Mouse (Mus musculus) naive thymus-derived CD4-positive, alpha-beta T cell, adult 2 months (primary cell): ENCODE results near the gene Vps25.
A peak's percentile ranks its signal among the peaks of the same experiment; 100 is the strongest.

ENCODE experiments used
- DNase-seq: peaks from one replicate; pipeline ENCODE4 v3.0.0-alpha.2; 2011; ENCODE audit warnings: low read depth

The Vps25 gene

GRCm38 (mm10) chr11:101245071-101245470 lies 8.4 kb upstream of the Vps25 start:
- DNase-seq = no peak

GRCm38 (mm10) chr11:101245855-101246701 lies 7.4 kb upstream of the Vps25 start, which contains the start of gene Ramp2:
Gene Ramp2 (plus strand): TSS chr11:101246028.
- DNase-seq = peak; percentile 25

GRCm38 (mm10) chr11:101246702-101247012 lies 6.8 kb upstream of the Vps25 start:
- no peak for DNase-seq

DNA sequence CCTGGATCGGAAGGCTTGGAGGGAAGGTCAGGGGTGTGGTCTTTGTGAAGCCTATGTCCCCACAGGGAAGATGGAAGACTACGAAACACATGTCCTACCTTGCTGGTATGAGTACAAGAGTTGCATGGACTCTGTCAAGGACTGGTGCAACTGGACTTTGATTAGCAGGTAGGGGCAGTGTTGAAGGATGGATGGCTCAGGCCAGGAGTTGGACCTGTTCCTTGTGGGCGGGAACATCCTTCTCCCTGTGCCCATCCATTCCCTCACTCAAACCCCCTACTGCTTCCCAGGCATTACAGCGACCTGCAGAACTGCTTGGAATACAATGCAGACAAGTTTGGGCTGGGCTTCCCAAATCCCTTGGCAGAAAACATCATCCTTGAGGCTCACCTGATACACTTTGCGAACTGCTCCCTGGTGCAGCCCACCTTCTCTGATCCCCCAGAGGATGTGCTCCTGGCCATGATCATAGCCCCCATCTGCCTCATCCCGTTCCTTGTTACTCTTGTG lies 5.9 kb upstream of the Vps25 start:
- no peak for DNase-seq

DNA sequence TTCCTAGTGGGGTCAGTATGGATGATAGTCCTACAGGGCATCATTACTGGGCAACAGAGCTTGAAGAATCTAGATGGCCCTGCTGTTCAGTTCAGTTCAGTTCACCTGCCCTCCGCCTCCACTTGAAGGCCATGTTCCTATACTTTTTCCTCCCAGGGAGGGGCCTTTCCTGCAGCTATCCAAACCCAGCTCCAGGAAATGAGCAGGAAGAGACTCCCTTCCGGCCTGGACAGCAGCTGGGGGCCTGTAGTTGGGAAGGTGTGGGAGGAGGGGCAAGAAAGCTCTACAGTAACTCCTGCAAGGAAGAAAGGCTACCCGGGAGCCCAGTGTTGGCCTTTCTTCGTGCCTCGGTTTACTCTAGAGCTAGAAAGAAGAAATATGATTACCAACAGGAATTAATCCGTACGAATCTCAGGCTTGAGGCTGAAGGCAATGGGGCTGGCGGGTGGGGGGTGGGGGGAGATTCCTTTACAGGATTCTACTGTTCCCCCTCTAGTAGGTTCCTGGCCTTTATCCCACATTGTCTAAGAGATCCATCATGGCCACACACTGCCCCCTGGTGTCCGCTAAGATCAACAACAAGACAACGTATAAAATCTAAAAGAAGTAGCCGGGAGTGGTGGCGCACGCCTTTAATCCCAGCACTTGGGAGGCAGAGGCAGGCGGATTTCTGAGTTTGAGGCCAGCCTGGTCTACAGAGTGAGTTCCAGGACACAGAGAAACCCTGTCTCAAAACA lies 5.1 kb upstream of the Vps25 start:
- DNase-seq = peak; percentile 80

GRCm38 (mm10) chr11:101251031-101251430 lies 2.5 kb upstream of the Vps25 start:
- DNase-seq = no peak

DNA sequence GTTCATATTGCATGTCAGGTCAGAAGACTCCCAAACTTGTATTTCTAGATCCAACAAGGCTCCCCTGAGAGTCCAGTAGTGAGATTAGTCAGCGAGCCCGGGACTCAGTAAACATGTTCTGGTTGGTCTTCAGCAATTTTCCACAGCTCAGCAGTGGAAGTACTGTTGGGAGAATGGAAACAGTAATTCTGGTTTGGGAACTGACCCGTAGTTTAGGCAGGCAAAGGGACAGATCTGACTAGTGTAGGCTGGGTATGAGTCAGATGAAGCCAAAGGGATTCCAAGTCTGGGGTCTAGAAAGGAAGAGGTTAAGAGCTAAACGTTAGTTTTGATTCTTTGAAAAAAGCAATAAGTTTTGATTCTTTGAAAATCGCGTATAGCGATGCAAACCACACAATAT lies 566 bp upstream of the Vps25 start:
- DNase-seq = peak; percentile 65

DNA sequence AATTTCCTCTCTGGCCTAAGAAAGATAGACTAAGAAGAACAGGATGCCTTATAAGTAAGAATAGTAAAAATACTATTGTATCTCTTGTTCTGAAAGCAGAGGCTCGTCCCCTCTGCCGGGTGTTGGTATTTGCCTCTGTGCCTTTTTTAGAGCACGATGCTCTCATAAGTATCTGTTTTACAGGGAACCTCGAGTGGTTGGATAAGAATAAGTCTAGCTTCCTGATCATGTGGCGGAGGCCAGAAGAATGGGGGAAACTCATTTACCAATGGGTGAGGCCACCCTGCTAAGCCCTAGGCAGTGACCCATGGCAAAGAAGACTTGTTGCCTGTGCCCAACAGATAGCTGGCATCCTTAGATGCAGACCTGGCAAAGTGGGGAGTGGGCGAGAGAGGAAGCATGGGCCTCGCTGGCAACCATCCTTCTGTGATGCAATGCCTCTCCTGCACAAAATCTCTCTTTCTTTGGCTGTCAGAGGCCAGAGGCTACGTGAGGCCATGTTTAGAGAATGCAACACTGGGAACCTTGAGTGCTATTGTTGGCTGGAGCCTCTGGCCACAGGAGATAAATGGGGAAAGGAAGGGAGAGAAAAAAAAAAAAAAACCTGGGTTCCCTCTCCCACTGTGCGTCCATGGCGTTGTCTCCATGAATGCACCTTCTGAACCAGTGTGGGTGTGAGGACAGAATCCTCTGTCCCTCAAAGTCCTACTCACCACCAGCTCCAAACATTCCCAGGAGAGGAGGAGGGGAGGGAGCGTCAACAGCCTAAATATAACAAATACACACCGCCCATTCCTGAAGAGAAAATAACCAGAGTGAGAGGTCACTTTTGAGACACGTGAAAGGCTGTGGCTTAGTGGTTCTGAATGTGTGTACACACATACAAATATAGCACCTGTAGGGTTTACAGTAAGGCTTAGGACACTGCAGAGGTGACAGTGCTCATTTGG lies 2.6 kb downstream of the Vps25 start:
- no peak for DNase-seq

GRCm38 (mm10) chr11:101259261-101259712 lies 5.8 kb downstream of the Vps25 start:
- no peak for DNase-seq

GRCm38 (mm10) chr11:101259948-101260825 lies 6.7 kb downstream of the Vps25 start, which contains the start of gene Wnk4:
Gene Wnk4 (plus strand): TSS chr11:101260567.
- peak; percentile 29 for DNase-seq

DNA sequence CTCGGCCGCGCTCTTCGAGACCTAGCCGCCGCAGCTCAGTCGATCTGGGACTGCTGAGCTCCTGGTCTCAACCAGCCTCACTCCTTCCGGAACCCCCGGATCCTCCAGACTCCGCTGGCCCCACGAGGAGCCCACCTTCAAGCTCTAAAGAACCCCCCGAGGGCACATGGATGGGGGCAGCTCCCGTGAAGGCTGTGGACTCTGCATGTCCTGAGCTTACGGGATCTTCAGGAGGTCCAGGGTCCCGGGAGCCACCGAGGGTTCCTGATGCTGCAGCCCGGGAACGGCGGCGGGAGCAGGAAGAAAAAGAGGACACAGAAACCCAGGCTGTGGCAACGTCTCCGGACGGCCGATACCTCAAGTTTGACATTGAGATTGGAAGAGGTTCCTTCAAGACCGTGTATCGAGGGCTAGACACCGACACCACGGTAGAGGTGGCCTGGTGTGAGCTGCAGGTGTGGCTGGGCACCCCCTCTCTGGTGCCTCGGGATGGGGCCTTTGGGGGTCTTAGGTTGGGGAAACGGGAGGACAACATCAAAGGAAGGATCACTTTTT lies 7.4 kb downstream of the Vps25 start:
- DNase-seq = peak; percentile 39

GRCm38 (mm10) chr11:101262272-101262967 lies 8.9 kb downstream of the Vps25 start:
- peak; percentile 24 for DNase-seq

GRCm38 (mm10) chr11:101263138-101263988 lies 9.9 kb downstream of the Vps25 start:
- no peak for DNase-seq

DNA sequence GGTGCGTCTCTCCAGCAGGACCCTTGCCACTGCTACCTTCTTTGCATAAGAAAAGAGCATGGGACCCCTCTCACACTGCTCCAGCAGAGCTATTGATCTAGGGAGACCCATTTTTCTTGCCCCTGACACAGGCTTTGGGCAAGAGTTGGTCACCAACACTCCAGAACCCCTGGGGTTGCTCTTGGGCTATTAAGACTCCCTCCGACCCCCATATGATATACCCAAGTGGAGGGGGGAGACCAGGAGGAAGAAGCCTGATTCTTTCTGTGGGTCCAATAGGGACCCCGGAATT lies 10.4 kb downstream of the Vps25 start:
- DNase-seq = no peak

DNA sequence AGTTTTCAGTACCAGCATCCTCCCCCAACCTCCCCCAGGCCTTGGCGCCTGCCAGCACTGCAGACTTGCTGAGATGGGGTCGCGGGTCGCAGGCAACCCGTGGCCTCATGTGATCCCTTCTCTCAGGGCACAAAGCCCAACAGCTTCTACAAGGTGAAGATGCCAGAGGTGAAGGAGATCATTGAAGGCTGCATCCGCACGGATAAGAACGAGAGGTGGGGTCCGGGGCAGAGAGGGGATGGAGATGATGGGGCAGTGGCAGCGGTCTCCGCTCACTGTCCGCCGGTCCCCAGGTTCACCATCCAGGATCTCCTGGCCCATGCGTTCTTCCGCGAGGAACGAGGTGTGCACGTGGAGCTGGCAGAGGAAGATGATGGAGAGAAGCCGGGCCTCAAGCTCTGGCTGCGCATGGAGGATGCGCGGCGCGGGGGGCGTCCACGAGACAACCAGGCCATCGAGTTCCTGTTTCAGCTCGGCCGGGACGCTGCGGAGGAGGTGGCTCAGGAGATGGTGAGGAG lies 11.5 kb downstream of the Vps25 start:
- no peak for DNase-seq

DNA sequence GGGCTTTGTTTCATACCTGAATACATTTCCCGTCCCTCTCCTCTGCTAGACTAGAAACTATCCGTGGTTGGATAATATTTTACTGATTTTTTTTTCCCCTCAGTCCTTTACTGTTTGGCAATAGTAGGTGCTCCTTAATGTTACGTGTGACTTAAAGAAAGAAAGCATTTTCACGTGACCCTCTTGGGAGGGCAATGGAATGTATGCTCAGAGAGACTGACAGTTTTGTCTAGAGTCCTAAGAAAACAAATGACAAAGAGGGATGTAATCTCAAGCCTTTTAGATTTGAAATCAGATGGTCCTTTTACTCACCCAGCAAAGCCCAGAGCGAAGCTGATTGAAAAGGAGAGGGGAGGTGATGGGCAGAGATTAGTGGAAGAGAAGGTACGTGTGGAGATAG lies 12.4 kb downstream of the Vps25 start:
- DNase-seq = no peak

- no peak for DNase-seq
These were observed 16.1 kb downstream of the Vps25 start for GRCm38 (mm10) chr11:101269577-101270116.

DNA sequence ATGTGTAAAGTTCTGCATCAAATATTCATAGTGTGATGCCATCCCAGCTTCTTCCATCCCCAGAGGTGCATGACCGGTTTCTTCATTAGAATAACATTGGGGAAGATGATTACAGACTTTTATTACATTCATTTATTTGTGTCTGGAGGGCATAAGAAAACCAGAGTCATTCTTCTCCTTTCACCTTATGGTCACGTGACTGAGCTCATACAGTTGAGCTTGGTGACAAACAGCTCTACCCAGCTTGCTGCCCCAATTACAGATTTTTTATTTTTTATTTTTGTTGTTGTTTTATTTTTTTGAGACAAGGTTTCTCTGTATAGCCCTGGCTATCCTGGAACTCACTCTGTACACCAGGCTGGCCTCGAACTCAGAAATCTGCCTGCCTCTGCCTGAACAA lies 18.9 kb downstream of the Vps25 start:
- DNase-seq = no peak

DNA sequence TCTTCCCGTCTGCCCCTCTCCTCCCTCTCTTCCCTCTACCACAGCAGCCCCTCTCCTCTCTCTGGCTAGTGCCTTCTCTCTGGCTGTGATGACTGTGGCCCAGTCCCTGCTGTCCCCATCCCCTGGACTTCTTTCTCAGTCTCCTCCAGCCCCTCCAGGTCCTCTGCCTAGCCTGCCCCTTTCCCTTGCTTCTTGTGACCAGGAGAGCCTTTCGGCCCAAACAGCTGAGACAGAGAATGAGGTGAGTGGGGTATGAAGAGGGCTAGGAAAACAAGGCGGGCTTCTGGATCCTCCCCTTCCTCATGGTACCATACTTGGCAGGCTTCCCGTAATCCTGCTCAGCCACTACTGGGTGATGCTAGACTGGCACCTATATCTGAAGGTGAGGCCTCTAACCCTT lies 21.8 kb downstream of the Vps25 start:
- DNase-seq = no peak
